Mouse (Mus musculus): ENCODE data around the gene Anks1b.

Anks1b gene

GRCm38 (mm10) chr10:89873146-89873950, at the start of gene Anks1b:
Gene Anks1b (plus strand): TSS chr10:89873509.
- no peak for DNase-seq (ENCODE audit: extremely low read depth, low read depth, low spot score)

DNA sequence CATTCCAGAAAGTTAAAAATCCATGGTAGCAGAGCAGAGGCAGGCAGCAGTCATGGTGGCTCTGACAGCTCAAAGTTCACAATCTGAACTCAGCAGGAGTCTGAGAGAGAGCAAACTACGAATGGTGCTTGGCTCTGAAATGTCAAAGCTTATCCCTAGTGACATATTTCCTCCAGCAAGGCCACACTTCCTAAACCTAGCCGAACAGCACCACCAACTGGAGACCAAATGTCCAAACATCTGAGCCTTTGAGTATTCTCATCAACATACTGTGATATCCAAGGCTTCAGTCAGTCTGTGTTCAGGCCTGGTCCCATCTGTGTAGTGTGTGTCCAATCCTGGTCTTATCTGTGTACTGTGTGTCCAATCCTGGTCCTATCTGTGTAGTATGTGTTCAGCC, 49.4 kb upstream of the Anks1b start:
- no peak for DNase-seq (ENCODE audit: extremely low read depth, low read depth, low spot score)

DNA sequence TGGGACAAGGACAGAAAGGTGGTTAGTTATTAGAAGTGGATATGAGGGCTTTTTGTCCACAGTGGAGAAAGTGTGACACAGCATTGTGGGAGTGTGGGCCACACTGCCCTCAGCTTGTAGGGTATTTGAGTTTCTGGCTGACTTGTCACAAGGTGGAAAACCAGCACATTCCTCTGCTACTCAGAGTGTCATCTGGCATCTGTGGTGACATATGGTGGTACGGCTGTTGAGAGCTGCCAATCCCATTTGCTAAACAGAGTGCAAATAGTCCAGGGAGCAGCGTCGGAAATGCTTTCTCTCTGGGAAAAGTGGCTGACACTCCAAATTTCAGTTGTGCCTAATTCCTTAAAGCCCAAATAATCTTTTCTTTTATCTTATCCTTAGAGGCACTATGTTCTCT, 46.4 kb upstream of the Anks1b start:
- DNase-seq (ENCODE audit: extremely low read depth, low read depth, low spot score) = no peak

- no peak for DNase-seq (ENCODE audit: extremely low read depth, low read depth, low spot score)
Measured at GRCm38 (mm10) chr10:89832334-89832733, 41.0 kb upstream of the Anks1b start.

DNA sequence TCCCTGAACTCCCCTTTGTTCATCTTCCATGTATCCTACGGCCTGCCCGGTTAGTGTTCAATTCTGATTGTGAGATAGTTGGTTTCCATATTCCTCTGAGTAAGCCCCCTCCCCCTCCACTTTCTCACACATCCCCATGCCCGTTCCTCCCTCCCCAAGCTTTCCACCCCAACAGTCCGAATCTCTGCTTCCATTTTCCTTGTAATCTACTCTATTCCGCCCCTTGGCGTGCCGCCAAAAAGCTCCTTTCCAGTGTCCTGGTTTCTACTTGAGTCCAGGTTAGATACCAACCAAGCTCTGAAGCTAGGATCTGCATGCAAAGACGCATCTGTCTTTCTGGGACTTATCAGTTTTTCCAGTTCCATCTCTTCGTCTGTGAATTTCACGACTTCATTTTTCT, 40.1 kb upstream of the Anks1b start:
- DNase-seq (ENCODE audit: extremely low read depth, low read depth, low spot score) = no peak

DNA sequence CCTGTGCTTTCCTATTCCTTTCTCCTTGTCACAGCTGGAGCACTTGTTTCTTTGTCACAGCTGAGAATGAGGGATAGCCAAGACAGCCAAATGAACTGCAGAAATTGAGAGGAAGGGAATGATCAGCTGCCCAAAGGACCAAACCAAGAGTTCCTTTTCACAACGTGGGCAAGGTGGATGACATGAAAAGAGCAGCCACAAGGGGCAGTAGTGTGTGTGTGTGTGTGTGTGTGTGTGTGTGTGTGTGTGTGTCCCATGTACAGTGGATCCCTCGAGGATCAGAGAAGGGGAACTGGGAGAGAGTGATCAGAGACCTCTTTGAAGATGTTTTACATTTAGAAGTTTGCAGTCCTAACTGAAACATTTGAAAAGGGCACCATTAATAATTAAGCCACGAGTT, 35.8 kb upstream of the Anks1b start:
- no peak for DNase-seq (ENCODE audit: extremely low read depth, low read depth, low spot score)

- no peak for DNase-seq (ENCODE audit: extremely low read depth, low read depth, low spot score)
Measured at GRCm38 (mm10) chr10:89838834-89839233, 34.5 kb upstream of the Anks1b start.

DNA sequence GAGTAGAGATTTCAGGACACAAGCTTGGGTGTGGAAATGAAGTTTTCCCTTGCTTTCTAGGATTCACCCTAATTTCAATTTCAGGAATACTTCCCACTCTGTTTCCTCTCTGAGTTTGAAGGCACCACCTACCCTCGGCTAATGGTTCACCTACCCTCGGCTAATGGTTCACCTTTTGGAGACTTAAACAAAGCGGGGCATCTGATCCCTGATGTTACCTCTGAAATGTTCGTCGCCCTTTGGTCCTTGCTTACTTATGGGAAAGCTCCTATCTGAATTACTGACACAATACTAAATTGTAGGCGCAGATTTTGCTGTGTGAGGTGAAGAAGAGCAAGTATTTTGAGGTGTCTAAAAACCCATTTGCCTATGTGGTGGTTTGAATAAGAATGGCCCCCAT, 22.4 kb upstream of the Anks1b start:
- no peak for DNase-seq (ENCODE audit: extremely low read depth, low read depth, low spot score)

DNA sequence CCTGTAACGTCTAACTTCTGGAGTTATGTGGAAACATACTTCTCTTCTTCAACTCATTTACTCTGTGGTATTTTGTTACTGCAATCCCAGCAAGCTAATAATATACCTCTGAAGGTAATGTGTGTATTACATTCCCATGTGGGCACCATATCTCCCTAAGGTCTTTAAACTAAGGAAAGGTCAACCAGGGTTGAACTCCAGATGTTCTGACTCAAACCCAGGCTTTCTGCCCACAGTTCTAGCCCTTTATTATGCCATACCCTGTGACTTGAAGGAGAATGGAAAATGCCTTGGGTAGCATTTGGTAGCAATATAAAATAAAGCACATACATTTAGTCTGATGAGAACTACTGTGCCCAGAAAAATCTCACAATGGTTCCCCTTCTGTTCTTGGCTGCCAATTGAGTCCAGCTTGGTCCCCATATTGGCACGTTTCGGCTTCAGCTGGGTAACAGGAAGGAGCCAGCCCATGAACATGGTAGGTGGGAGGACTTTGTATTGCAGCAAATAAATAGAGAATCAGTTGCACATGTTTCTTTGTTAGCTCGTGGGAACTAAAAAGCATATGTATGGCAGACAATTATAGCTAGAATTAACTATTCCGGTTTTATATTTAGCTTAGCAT, 17.9 kb upstream of the Anks1b start:
- no peak for DNase-seq (ENCODE audit: extremely low read depth, low read depth, low spot score)

DNA sequence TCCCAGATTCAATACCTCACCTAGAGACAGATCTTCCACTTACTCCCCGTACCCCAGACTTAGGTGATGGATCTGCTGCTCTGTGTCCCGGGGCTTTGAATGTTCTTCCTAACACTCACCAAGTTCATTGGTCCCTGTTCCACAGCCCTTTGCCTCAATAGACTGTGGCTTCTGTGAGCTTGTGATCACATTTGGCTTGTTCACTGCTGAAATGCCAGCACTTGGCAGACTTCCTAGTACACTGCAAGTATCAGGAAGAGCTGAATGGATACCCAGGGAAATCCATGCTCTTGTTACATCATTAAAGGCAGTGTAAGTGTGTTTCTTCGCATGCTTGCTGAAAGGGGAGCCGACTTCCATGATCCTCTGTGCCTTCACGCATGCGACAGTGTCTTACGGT, 17.0 kb upstream of the Anks1b start:
- no peak for DNase-seq (ENCODE audit: extremely low read depth, low read depth, low spot score)

- no peak for DNase-seq (ENCODE audit: extremely low read depth, low read depth, low spot score)
Measured at GRCm38 (mm10) chr10:89868211-89868610, 5.1 kb upstream of the Anks1b start.

GRCm38 (mm10) chr10:89868836-89869235, 4.5 kb upstream of the Anks1b start:
- DNase-seq (ENCODE audit: extremely low read depth, low read depth, low spot score) = no peak

DNA sequence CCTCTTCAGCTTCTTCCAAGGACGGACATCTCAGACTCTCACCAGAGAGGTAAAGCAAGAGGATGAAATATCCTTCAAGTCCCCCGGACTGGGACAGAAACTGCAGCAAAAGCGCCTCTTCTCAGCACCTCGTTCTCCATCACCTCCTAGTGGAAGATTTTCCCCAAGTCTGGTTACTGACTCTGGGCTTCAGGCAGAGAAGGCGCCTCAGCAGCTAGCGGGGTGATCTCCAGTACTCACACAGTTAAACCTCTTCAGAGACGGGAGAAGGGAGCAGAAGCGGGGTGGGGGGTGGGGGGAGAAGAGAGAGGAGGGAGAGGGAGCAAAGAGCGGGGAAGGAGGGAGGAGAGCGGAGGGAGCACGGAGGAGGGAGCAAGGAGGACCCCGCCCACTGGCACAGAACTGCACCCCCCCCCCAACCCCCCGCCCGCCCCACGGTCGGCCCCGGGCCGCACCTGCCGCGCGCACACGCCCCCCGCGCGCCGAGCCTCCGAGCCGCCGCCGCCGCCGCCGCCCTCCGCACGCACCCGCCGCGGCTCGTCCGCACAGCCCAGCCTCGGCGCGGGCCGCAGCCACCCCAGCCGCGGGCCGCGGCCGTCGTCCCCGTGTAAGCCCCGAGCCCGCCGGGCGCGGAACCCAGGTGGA, 686 bp upstream of the Anks1b start:
- DNase-seq (ENCODE audit: extremely low read depth, low read depth, low spot score) = no peak

GRCm38 (mm10) chr10:89874036-89874435, 727 bp downstream of the Anks1b start:
- no peak for DNase-seq (ENCODE audit: extremely low read depth, low read depth, low spot score)

- DNase-seq (ENCODE audit: extremely low read depth, low read depth, low spot score) = no peak
Measured at GRCm38 (mm10) chr10:89883561-89883960, 10.3 kb downstream of the Anks1b start.

- no peak for DNase-seq (ENCODE audit: extremely low read depth, low read depth, low spot score)
Measured at GRCm38 (mm10) chr10:89902720-89903337, 29.5 kb downstream of the Anks1b start.

DNA sequence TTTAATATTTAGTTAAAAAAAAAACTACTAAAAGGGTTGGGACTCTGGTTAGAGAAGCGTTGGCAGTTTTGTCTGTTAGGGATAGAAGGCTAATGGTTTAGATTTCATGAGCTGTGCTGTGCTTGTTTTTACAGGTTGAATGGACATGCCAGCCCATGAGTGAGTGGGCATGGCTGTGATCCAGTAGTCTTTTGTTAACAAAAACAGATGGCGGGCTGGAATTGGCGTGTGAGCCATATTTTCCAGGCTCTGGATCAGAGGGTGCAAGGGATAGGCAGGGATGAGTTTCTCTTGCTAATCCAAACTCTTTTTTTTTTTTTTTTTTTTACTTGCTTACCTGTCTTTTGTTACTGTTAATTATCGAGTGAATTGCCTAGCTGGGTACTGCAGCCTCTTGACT, 38.6 kb downstream of the Anks1b start:
- no peak for DNase-seq (ENCODE audit: extremely low read depth, low read depth, low spot score)

- no peak for DNase-seq (ENCODE audit: extremely low read depth, low read depth, low spot score)
Measured at GRCm38 (mm10) chr10:89913174-89913573, 39.9 kb downstream of the Anks1b start.

DNA sequence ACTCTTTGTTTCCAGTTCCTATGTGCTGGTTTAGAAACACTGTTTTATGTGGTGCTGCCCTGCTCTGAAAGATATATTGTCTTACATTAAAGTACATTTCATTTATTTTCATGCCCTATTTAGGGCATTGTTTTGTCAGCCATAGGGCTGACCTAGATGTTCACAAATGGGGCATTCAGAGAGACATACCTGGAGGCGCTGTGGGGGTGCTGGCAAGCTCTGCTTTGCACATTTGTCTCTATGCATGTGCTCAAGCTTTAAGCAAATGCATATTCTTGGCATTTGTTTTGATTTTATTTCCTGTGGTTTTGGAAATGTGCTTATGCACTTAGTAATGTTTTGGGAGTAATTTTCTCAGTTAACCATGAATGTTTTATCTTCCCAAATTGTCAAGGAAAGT, 43.8 kb downstream of the Anks1b start:
- DNase-seq (ENCODE audit: extremely low read depth, low read depth, low spot score) = no peak

GRCm38 (mm10) chr10:89921965-89922364, 48.7 kb downstream of the Anks1b start:
- DNase-seq (ENCODE audit: extremely low read depth, low read depth, low spot score) = no peak

DNA sequence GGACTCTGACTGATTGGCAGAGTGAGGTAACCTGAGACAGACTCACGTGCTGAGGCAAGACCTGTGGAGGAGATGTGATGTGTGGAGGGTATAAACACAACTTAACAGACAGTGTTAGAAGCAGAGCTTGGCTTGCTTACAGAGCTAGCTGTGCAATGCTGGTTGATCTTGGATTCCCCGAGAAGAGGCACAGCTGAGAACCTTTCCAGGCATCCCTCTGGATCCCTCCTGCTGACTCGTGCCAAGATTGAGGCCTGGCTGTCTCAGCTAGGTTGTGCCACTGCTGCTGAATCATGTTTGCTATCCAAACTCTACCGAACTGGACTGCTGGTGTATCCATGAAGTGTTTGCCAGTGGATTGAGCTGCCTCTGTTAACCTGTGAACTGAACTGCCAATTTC, 68.9 kb downstream of the Anks1b start:
- no peak for DNase-seq (ENCODE audit: extremely low read depth, low read depth, low spot score)
